Mouse (Mus musculus) lung, postnatal 14 days (tissue): Measurements from ENCODE around the gene Wscd2.

Source experiments
- DNase-seq: peaks from one replicate; pipeline ENCODE4 v3.0.0; 2021

Gene Wscd2

GRCm38 (mm10) chr5:113620130-113620716 is 130.1 kb downstream of the Wscd2 start:
- no peak for DNase-seq

GRCm38 (mm10) chr5:113620999-113621398 is 130.9 kb downstream of the Wscd2 start:
- no peak for DNase-seq

GRCm38 (mm10) chr5:113623052-113623451 is 132.9 kb downstream of the Wscd2 start:
- no peak for DNase-seq

- no peak for DNase-seq
Observed at GRCm38 (mm10) chr5:113625068-113625467, 134.9 kb downstream of the Wscd2 start.

GRCm38 (mm10) chr5:113626352-113626751 is 136.2 kb downstream of the Wscd2 start:
- no peak for DNase-seq

GRCm38 (mm10) chr5:113626991-113627390 is 136.9 kb downstream of the Wscd2 start:
- DNase-seq, result no peak

GRCm38 (mm10) chr5:113627820-113628437 is 137.8 kb downstream of the Wscd2 start:
- peak; percentile 57 for DNase-seq

GRCm38 (mm10) chr5:113629248-113629647 is 139.1 kb downstream of the Wscd2 start:
- no peak for DNase-seq

GRCm38 (mm10) chr5:113630116-113630515 is 140.0 kb downstream of the Wscd2 start:
- no peak for DNase-seq

GRCm38 (mm10) chr5:113633037-113633714 is 143.0 kb downstream of the Wscd2 start:
- peak; percentile 58 for DNase-seq

- peak; percentile 64 for DNase-seq
Observed at GRCm38 (mm10) chr5:113634024-113634651, 144.0 kb downstream of the Wscd2 start.

- DNase-seq, result no peak
Observed at GRCm38 (mm10) chr5:113634887-113635610, 144.9 kb downstream of the Wscd2 start.

GRCm38 (mm10) chr5:113635861-113636565 is 145.9 kb downstream of the Wscd2 start:
- no peak for DNase-seq

- DNase-seq, result no peak
Observed at GRCm38 (mm10) chr5:113637631-113638030, 147.5 kb downstream of the Wscd2 start.

GRCm38 (mm10) chr5:113638055-113638454 is 147.9 kb downstream of the Wscd2 start:
- no peak for DNase-seq

- DNase-seq, result no peak
Observed at GRCm38 (mm10) chr5:113639126-113639525, 149.0 kb downstream of the Wscd2 start.
